Mouse (Mus musculus) heart, adult 2 months (tissue): Measurements from ENCODE around the gene Nfkb1.

Experiments used
- CTCF ChIP-seq: fragments of 200-600 bp; IDR thresholded peaks from 2 replicates; pipeline ENCODE4 v1.8.1; 2022; ENCODE audit warnings: antibody characterized with exemption, mild to moderate bottlenecking, moderate library complexity
- EP300 ChIP-seq: fragments of 200-500 bp; IDR thresholded peaks from 2 replicates; pipeline ENCODE4 v1.6.1; 2011; ENCODE audit warnings: low read depth, low read length, control low read depth; ENCODE audit not compliant: insufficient read depth
- POLR2A ChIP-seq: fragments of 200-500 bp; IDR thresholded peaks from 2 replicates; pipeline ENCODE4 v1.6.1; 2011; ENCODE audit warnings: mild to moderate bottlenecking, low read depth, low read length, control low read depth; ENCODE audit not compliant: insufficient read depth

DNA sequence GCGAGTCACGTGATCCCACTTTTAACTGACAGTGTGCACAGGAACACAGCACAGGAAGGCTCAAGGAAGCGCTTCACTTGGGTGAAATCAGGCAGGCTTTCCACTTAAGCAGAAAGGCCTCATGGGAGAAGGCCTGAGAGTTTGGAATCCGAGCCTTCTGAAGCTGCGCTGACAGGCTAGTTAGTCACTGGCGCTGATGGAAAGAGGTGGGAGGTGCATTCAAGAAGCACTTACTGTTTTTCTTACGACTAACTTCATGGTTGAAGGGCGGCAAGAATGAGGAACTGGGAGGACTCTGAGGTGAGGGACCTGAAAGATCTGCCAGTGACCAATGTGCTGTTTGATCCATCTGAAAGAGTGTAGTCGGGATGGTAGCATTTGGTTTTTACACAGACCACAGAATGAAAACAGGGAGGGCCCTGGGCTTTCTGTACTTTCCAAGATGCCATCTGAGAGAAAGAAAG, 62.6 kb downstream of the Nfkb1 start:
- TF ChIP-seq POLR2A: no peak
- TF ChIP-seq CTCF: no peak
- no peak for TF ChIP-seq EP300
